Mouse (Mus musculus) large intestine, adult 2 months (tissue): Measurements from ENCODE around the gene Psme1. TPM values are rescaled to one million over a fixed set of nuclear protein-coding genes. Genes with fewer than 3 reads are reported as not detected.

ENCODE experiments used
- DNase-seq: peaks from one replicate; pipeline ENCODE4 v3.0.0-alpha.2; 2012; ENCODE audit warnings: low read depth, low spot score
- WGBS: fragments of 180-500 bp; shearing (Covaris S2); methylation state at CpG from one replicate; pipeline ENCODE4 v1.1.7; 2018; 5-methylcytosine and 5-hydroxymethylcytosine counted together
- polyA plus RNA-seq: library from polyadenylated mRNA; depleted of rRNA; stranded (reverse); fragments of >200 nt; gene quantifications from 2 replicates; pipeline ENCODE4 v1.2.3, GENCODE M21; 2012

Psme1 gene
- polyA plus RNA-seq, 1 experiment, result 259 TPM

DNA sequence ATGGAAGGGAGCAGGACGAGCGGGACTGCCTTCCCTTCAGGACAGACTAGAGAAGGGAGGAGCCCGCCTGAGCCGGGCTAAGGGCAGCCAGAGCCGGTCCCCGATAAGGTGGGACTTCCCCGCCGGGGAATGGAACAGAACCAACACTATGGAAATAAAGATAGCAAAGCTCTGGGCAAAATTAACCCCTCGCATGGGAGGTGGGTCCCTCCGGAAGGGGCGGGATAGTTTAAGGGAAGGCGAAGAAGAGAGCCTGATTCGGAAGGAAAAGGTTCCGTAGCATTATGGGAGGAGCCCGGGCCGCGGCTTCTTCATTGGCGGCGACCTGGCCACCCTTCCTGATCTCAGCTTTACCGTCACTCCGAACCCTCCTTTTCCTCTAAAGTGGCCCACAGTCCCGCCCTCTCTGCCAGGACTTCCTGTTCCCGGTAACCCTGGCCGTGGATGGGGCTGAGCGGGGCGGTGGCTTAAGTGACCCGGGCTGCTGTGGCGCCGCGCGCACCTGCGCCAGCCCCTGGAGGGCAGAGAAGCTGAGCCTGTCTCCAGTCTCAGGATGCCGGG is 13.5 kb downstream of the Psme1 start, which contains the start of gene Rnf31:
TSS of gene Rnf31 (plus strand) at position 378 of the 561 bp plus-strand sequence.
- whole genome bisulfite sequencing, result 1% methylated on average over 33 of the region's 33 CpGs
- DNase-seq, result no peak

DNA sequence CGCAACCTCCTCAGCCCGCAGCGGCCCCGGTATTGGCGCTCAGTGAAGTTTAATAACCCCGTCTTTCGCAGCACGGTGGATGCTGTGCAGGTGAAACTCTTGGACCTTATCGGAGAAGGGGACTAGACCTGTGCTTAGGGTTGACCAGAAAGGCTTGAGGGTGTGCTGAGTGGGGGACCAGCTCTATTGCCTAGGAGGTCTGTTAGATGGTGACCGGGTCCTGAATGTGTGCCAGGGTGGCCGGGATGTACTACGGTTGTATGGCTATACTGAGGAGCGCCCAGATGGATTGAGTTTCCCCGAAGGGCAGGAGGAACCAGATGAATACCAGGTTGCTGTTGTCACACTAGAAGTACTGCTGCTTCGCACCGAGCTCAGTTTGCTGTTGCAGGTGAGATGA is 14.3 kb downstream of the Psme1 start:
- 1% methylated on average over 16 of the region's 16 CpGs for WGBS
- no peak for DNase-seq

DNA sequence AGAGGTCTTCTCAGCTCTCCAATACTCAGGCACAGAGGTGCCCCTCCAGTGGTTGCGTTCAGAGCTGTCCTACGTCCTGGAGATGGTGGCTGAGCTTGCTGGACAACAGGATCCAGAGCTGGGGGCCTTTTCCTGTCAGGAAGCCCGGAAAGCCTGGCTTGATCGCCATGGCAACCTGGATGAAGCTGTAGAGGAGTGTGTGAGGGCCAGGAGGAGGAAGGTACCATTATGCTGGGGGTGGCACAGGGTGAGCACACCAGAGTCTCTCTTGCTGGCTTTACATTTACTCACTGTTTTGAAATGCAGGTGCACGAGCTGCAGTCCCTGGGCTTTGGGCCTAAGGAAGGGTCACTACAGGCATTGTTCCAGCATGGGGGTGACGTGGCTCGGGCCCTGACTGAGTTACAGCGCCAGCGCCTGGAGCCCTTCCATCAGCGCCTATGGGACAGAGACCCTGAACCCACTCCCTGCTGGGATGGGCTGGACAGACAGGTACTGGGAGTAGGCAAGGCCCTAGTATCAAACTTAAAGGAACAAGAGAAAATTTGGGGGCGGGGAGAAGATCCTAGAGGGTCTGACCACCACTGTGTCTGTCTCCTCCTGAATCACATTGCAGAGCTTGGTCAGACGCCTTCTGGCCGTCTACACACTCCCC is 18.2 kb downstream of the Psme1 start:
- DNase-seq, result no peak
- WGBS, result 89% methylated on average over 13 of the region's 13 CpGs

DNA sequence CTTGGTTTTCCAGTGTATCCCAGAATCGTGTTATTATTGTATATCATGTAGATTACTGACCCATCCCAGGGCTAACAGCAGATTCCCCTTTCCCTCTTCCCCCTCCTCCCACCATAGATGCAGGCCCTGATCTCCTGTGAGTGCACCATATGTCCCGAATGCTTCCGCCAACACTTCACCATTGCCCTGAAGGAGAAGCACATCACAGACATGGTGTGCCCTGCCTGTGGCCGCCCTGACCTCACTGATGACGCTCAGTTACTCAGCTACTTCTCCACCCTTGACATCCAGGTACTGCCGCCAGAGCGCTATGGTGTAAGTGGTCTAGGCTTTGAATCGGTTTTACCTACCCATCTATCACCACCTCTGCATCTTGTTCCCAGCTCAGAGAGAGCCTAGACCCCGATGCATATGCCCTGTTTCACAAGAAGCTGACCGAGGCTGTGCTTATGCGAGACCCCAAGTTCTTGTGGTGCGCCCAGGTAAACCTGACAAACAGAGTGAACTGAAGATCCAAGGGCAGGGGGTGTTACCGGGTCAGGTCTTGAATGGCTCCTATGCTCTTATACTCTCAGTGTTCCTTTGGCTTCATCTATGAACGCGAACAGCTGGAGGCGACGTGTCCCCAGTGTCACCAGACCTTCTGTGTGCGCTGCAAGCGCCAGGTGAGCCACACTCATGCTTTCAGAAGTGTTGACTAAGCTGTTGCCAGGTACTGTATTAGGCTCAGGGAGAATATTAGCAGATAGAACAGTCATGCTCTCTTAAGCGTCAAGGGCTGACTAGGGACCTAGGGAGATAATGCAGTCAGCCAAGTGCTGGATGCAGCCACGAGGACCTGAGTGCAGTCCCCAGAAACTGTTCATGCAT is 20.8 kb downstream of the Psme1 start:
- no peak for DNase-seq
- 93% methylated on average over 21 of the region's 21 CpGs for WGBS

DNA sequence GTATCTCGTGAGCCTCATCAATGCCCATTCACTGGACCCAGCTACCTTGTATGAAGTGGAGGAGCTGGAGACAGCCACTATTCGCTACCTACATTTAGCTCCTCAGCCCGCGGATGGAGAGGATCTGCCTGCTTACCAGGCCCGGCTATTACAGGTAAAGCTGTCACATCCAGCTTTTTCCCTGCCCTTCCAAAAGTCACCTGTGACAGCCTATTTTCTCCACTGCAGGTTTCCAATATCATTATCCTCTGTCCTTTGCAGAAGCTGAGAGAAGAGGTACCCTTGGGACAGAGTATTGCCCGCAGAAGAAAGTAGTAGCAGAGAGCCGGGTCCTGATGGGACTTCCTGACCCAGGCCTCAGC is 25.3 kb downstream of the Psme1 start, which contains the start of gene Irf9:
TSS of gene Irf9 (plus strand) at position 301 of the 362 bp plus-strand sequence.
- no peak for DNase-seq
- 55% methylated on average over 7 of the region's 7 CpGs for WGBS

DNA sequence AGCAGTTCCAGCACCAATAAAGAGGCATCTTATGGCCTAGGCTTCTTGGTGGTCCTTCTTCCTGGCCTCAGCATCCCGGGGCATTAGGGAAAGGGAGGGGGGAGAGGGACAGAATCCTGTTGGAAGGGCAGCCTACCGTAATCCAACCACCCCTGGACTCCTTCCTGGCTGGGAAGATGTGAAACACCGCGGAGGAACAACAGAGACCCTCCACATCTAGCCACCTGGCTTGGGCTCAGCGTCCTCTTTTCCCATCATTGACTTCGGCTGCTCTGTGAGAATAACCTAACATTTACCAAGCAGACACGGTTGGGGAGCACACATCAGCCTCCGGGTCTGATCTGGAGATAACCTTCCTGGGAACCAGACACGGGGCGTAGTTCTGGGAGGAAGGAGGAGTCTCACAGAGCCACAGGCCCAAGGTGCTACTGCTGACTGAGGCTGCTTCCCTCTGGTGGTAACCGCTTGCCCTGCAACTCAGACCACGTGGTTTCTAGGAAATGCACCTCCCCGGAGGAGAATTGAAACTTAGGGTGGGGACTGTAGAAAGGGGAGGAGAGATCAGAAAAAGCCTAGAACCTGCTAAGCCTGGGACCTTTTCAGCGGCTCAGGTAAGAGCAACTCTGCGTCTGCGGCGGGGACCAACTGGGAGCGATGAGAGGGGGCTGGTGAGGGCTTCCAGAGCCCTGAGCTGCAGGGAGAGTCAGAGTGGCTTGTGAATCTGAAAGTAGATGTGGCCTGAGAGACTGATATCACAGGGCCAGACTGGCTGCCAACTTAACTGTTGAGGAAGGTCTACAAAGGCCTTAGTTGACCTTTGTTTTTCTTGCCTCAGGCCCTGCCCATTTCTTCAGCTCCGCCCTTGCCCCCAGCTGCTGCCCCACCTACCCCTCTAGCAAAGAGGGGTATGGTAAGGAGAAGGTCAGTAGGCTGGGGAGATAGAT is 26.0 kb downstream of the Psme1 start:
- DNase-seq, result peak; percentile 91
- WGBS, result 9% methylated on average over 19 of the region's 19 CpGs

DNA sequence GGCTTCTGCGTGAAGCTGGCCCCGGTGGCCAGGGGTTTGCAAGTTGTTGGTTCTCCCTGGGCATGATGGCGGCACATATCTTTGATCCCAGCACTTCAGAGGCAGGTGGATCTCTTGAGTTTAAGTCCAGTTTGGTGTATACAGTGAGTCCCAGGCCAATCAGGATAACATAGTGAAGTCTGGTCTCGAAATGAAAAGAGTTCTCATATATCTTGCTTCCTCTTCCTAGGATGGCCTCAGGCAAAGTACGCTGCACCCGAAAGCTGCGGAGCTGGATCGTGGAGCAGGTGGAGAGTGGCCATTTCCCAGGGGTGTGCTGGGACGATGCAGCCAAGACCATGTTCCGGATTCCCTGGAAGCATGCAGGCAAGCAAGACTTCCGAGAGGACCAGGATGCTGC is 26.9 kb downstream of the Psme1 start:
- 84% methylated on average over 11 of the region's 11 CpGs for WGBS
- no peak for DNase-seq

DNA sequence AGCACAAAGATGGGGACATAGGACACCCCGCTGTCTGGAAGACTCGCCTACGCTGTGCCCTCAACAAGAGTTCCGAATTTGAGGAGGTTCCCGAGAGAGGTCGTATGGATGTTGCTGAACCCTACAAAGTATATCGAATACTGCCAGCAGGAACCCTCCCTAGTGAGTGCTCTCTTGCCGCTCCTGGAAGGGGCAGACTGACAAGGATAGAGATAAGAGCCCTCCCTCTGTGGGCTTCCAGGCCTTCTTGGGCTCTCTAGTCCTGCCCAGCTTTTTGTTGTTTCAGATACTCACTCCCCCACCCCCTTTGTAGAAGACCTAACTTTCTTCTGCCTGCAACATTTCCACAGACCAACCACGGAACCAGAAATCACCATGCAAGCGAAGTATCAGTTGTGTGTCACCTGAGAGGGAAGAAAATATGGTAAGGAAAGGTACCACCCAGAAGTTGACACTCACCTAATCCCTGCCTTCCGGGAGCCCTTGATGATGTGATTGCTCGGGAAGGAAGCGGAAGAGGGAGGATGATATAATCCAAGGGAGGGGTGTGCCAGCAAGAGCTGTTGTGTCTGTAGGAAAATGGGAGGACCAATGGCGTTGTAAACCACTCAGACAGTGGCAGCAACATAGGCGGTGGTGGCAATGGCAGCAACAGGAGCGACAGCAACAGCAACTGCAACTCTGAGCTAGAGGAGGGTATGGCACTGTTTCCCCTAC is 28.0 kb downstream of the Psme1 start:
- WGBS, result 86% methylated on average over 16 of the region's 16 CpGs
- DNase-seq, result no peak

DNA sequence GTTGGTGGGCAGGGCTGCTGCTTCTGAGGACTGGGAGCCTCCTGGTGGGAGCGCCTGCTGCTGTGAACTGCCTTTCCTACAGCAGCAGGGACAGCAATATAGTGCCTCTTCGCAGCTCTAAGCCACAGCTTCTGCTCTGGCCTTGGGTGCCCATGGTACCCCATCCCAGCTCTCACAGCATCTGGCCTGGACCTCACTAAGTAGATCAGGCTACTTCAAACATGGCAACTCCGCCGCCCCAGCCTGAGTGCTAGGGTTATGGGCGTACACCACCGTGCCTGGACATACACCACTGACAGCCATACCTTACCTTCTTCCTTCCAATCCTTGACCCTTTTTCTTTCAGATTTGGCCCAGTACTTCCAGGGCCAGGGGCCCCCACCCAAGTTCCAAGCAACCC is 30.4 kb downstream of the Psme1 start:
- 96% methylated on average over 6 of the region's 6 CpGs for WGBS

DNA sequence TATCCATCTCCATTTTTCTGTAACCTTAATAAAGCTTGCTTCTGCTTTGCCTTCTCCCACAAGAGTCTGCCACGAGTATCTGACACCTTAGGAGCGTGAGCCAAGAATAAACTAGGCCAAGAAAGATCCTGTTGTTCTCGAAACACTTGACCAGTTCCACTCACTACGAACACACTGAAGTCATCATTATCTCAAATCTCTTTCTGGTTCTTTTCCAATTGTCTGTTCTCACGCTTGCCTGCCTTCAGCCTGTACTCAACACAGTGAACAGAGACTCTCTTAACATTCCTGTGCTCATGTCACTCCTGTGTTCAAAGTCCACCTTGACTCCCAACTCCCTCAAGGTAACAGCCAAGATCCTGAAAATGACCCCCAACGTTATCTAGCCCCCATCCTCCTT is 35.4 kb downstream of the Psme1 start:
- 42% methylated on average over 6 of the region's 6 CpGs for WGBS
- DNase-seq, result no peak

More for the DNA sequence above, 30.4 kb downstream of the Psme1 start:
- DNase-seq, result no peak

DNA sequence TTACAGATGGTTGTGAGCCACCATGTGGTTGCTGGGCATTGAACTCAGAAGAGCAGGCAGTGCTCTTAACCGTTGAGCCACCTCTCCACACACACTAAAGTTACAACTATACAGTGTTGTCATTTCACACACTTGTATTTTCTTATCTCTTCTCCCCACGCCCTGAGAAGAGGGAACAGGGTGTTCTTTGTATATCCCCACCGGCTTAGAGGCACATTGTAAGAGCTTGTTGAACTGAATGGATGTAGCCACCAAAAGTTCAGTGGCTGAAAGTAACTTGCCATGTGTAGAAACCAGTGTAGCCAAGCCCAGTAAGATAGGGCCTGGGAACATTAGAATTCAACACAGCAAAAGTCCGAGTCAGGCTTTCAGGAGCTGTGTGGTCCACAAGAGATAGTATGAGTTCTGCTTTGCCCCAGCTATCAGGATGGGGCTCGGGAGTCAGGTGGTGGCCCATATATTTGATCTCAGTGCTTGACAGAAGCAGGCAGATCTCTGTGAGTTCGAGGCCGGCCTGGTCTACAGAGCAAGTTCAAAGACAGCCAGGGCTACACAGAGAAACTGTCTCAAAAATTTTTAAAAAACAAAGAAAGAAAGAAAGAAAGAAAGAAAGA is 36.7 kb downstream of the Psme1 start:
- 73% methylated on average over 7 of the region's 7 CpGs for WGBS
- no peak for DNase-seq

DNA sequence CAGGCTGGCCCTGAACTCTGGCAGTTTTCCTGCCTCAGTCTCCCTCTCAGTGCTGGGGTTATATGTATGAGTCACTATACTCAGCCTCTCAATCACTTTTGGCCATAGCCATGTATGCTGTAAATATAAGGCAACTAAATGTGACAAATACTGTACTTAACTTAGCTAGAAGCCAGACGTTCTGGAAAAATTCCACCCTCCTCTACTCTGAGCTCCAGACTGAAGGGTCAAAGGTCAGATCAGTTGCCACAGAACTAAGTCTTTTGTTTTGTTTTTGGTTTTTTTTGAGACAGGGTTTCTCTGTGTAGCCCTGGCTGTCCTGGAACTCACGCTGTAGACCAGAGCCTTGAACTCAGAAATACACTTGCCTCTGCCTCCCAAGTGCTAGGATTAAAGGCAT is 38.0 kb downstream of the Psme1 start:
- no peak for DNase-seq
- WGBS, result 50% methylated on average over 2 of the region's 2 CpGs

DNA sequence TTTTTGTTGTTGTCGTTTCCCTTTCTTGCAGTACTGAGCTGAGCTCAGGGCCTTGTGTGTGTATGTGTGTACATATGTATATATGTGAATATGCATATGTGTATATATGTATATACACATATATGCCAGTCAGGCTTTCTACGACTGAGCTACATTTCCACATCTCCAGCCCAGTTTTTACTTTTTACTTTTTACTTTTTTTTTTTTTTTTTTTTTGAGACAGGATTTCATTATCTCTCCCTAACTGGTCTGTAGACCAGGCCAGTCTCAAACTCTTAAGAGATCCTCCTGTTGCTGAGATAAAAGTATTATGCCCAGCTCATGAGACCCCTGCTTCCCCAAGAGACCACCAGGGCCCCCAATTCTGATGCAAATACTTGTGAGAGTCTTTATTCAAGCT is 38.9 kb downstream of the Psme1 start:
- WGBS, result 82% methylated on average over 2 of the region's 2 CpGs
- no peak for DNase-seq

DNA sequence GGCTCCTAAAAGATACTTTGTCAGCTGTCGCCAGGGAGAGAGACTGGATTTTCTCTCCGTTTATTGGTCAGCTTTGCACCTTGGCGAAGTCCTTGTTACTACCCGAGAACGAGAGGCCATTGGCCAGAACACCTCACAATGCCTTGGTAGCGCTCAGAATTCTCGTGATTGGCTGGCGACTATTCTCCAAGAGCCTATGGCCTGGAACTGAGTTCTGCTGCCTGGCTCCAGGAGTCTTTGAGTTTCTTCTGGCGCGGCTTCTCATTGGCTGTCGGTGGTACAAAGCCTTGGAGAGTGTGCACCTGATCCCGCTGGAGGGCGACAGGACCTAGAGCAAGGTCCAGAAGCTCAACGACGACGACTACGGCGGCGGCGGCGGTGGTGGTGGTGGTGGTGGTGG is 39.9 kb downstream of the Psme1 start, which contains the start of gene Rec8:
TSS of gene Rec8 (plus strand) at position 216 of the 400 bp plus-strand sequence.
- DNase-seq, result peak; percentile 75

DNA sequence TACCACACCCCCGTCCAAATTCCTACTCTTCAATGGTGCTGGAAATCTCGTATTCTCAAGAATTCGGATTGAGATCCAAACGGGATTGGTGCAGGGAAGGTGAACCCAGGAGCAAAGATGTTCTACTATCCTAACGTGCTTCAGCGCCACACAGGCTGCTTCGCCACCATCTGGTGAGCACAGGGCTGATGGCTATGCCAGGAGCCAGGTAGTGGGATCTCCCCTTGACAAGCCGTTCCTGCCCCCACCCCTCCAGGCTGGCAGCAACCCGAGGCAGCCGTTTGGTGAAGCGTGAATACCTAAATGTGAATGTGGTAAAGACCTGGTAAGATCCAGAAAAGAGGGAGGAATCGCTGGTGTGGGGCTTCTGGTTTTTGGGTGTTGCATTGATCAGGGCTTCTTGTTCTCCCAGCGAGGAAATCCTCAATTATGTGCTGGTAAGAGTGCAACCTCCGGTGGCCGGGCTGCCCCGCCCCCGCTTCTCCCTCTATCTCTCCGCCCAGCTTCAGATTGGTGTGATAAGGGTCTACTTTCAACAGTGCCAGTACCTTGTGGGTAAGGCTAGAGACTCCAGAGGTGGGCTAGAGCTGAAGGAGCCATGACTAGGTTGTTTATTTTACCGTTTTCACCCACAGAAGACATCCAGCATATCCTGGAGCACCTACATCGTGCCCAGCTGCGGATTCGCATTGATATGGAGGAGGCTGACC is 40.7 kb downstream of the Psme1 start:
- DNase-seq, result no peak
- 36% methylated on average over 22 of the region's 22 CpGs for WGBS

More for the DNA sequence above, 39.9 kb downstream of the Psme1 start, which contains the start of gene Rec8:
- WGBS, result 18% methylated on average over 21 of the region's 21 CpGs

DNA sequence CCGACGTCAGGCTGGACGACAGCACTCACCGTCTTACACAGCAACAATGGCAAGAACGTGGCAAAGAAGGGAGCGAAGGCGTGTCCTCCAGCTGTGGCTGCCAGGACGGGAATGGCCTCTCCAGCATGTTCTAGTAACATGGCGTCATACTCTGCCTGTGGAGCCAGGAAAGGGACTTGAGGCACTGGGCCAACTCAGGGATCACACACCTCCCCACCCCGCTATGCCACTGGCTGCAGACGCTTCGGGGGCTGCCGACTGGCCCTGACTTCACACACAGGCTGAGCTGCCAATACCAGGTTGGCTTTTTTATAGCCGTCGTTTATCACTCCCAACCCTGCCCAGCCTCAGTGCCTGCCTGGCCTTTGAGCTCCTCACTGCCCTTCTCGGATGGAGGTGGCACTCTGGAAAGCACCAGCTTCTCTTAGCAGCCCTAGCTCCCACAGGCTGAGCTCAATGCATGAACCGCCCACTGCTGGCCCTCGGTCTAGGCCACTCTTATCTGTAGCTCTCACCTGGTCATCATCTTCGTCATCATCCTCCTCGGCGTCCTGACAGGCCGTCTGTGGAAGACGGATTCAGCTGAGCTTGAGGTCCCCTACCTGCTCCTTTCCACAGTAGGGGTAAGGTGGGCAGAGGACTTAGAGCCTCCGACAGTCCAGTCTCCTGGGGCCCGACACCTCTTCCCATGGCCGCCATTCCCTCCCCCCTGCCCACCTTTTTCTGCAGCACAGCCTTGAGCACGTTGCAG is 50.3 kb downstream of the Psme1 start:
- no peak for DNase-seq
- WGBS, result 78% methylated on average over 27 of the region's 27 CpGs

DNA sequence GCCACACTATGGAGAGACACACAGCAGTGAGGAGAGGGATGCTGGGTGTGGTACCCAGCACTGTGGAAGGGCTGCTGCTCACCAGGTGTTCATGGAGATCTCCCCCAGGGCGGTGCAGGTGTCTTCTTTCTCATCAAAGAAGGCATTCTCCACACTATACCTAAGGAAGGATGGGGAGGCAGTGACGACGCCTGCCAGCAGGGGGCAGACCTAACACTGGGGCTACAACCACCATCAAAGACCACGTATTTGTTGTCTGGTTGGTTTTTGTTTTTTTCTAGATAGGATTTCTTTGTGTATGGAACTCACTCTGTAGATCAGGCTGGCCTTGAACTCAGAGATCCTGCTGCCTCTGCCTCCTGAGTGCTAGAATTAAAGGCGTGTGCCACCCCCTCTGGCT is 51.4 kb downstream of the Psme1 start:
- DNase-seq, result no peak
- 35% methylated on average over 5 of the region's 5 CpGs for WGBS
